Mouse (Mus musculus): Measurements from ENCODE around the gene Tceal1. TPM values are rescaled to one million over a fixed set of nuclear protein-coding genes. Genes with fewer than 3 reads are reported as not detected.
"Not testable (repeated sequence)": the region's sequence is repeated elsewhere in the genome, so short reads cannot be mapped to it uniquely, and the experiment has no call there.

Gene Tceal1
- polyA plus RNA-seq, 1 experiment = 7.6 TPM

GRCm38 (mm10) chrX:136708782-136709181 is 1.0 kb downstream of the Tceal1 start:
- H3K4me3 ChIP-seq (ENCODE audit: insufficient read depth, low read length) = peak overlapping the region; percentile 46; the same call in 1 of the 2 replicates
- H3K4me1 ChIP-seq (ENCODE audit: control insufficient read depth, insufficient read depth, low read length) = no peaks in the 10 kb centered on the region
- no peak for TF ChIP-seq CTCF (IDR thresholded peaks at IDR 0.05; ENCODE audit: borderline replicate concordance, insufficient read depth, low read length)
- no peak for TF ChIP-seq POLR2A (IDR thresholded peaks at IDR 0.05; ENCODE audit: low read depth, low read length)
- H3K27ac ChIP-seq (ENCODE audit: insufficient read depth, low read length) = no peak overlapping the region

- H3K4me1 ChIP-seq (ENCODE audit: control insufficient read depth, insufficient read depth, low read length); H3K4me3 ChIP-seq (ENCODE audit: insufficient read depth, low read length); H3K27ac ChIP-seq (ENCODE audit: insufficient read depth, low read length): not testable (repeated sequence)
Measured at GRCm38 (mm10) chrX:136714742-136715474, 7.1 kb downstream of the Tceal1 start.

- H3K27ac ChIP-seq (ENCODE audit: insufficient read depth, low read length) = no peak overlapping the region
Measured at GRCm38 (mm10) chrX:136732016-136732415, 24.2 kb downstream of the Tceal1 start.

GRCm38 (mm10) chrX:136740087-136740790 is 32.5 kb downstream of the Tceal1 start:
- TF ChIP-seq POLR2A (IDR thresholded peaks at IDR 0.05; ENCODE audit: low read depth, low read length) (no peak), CTCF (IDR thresholded peaks at IDR 0.05; ENCODE audit: borderline replicate concordance, insufficient read depth, low read length) (no peak)
- peak overlapping the region; percentile 95 for H3K27ac ChIP-seq (ENCODE audit: insufficient read depth, low read length)
- no peaks in the 10 kb centered on the region for H3K4me1 ChIP-seq (ENCODE audit: control insufficient read depth, insufficient read depth, low read length)
- peak overlapping the region; percentile 93 for H3K4me3 ChIP-seq (ENCODE audit: insufficient read depth, low read length)

More at GRCm38 (mm10) chrX:136732016-136732415, 24.2 kb downstream of the Tceal1 start:
- Histone ChIP-seq H3K4me1 (ENCODE audit: control insufficient read depth, insufficient read depth, low read length) (no peaks in the 10 kb centered on the region), H3K4me3 (ENCODE audit: insufficient read depth, low read length) (no peak overlapping the region)
- TF ChIP-seq CTCF (IDR thresholded peaks at IDR 0.05; ENCODE audit: borderline replicate concordance, insufficient read depth, low read length) = no peak
- TF ChIP-seq POLR2A (IDR thresholded peaks at IDR 0.05; ENCODE audit: low read depth, low read length) = no peak

- Histone ChIP-seq H3K4me1 (ENCODE audit: control insufficient read depth, insufficient read depth, low read length) (no peaks in the 10 kb centered on the region), H3K27ac (ENCODE audit: insufficient read depth, low read length) (peak overlapping the region; percentile 95), H3K4me3 (ENCODE audit: insufficient read depth, low read length) (peak overlapping the region; percentile 93)
- no peak for TF ChIP-seq CTCF (IDR thresholded peaks at IDR 0.05; ENCODE audit: borderline replicate concordance, insufficient read depth, low read length)
- peak; percentile 94 for TF ChIP-seq POLR2A (IDR thresholded peaks at IDR 0.05; ENCODE audit: low read depth, low read length)
Measured at GRCm38 (mm10) chrX:136740791-136741650, 33.2 kb downstream of the Tceal1 start.

GRCm38 (mm10) chrX:136741651-136742201 is 33.9 kb downstream of the Tceal1 start:
- peak overlapping the region; percentile 69 for H3K4me3 ChIP-seq (ENCODE audit: insufficient read depth, low read length)
- TF ChIP-seq CTCF (IDR thresholded peaks at IDR 0.05; ENCODE audit: borderline replicate concordance, insufficient read depth, low read length) (no peak), POLR2A (IDR thresholded peaks at IDR 0.05; ENCODE audit: low read depth, low read length) (peak; percentile 71)
- H3K4me1 ChIP-seq (ENCODE audit: control insufficient read depth, insufficient read depth, low read length) = no peaks in the 10 kb centered on the region
- peak overlapping the region; percentile 99 for H3K27ac ChIP-seq (ENCODE audit: insufficient read depth, low read length)

- TF ChIP-seq CTCF (IDR thresholded peaks at IDR 0.05; ENCODE audit: borderline replicate concordance, insufficient read depth, low read length) (no peak), POLR2A (IDR thresholded peaks at IDR 0.05; ENCODE audit: low read depth, low read length) (no peak)
- Histone ChIP-seq H3K27ac (ENCODE audit: insufficient read depth, low read length) (peak overlapping the region; percentile 99), H3K4me3 (ENCODE audit: insufficient read depth, low read length) (peak overlapping the region; percentile 69), H3K4me1 (ENCODE audit: control insufficient read depth, insufficient read depth, low read length) (no peaks in the 10 kb centered on the region)
Measured at GRCm38 (mm10) chrX:136742241-136742640, 34.5 kb downstream of the Tceal1 start.

GRCm38 (mm10) chrX:136742661-136743103 is 34.9 kb downstream of the Tceal1 start:
- TF ChIP-seq CTCF (IDR thresholded peaks at IDR 0.05; ENCODE audit: borderline replicate concordance, insufficient read depth, low read length) = no peak
- no peak for TF ChIP-seq POLR2A (IDR thresholded peaks at IDR 0.05; ENCODE audit: low read depth, low read length)
- Histone ChIP-seq H3K4me1 (ENCODE audit: control insufficient read depth, insufficient read depth, low read length) (no peaks in the 10 kb centered on the region), H3K27ac (ENCODE audit: insufficient read depth, low read length) (peak overlapping the region; percentile 99), H3K4me3 (ENCODE audit: insufficient read depth, low read length) (peak overlapping the region; percentile 57)

GRCm38 (mm10) chrX:136743459-136743858 is 35.7 kb downstream of the Tceal1 start, which contains the start of gene Morf4l2:
TSS of gene Morf4l2 (minus strand) at chrX:136743690.
- TF ChIP-seq CTCF (IDR thresholded peaks at IDR 0.05; ENCODE audit: borderline replicate concordance, insufficient read depth, low read length) = no peak
- TF ChIP-seq POLR2A (IDR thresholded peaks at IDR 0.05; ENCODE audit: low read depth, low read length) = no peak
- H3K27ac ChIP-seq (ENCODE audit: insufficient read depth, low read length) = peak within 1 kb of the TSS; percentile 99
- H3K4me1 ChIP-seq (ENCODE audit: control insufficient read depth, insufficient read depth, low read length) = no peaks in the 10 kb centered on the region
- H3K4me3 ChIP-seq (ENCODE audit: insufficient read depth, low read length) = peak within 1 kb of the TSS; percentile 57

All from embryonic fibroblast, embryonic 13.5 days (primary cell).